Mouse (Mus musculus) stomach, embryonic 16.5 days (tissue): Measurements from ENCODE around the gene Cotl1. TPM values are rescaled to one million over a fixed set of nuclear protein-coding genes. Genes with fewer than 3 reads are reported as not detected.

Experiments used
- ATAC-seq: fragments of 200-750 bp; cut with Nextera tagmentation; 2 replicates; pipeline ENCODE4 v1.8.0; 2017; ENCODE audit warnings: moderate number of reproducible peaks, moderate TSS enrichment; ENCODE audit not compliant: insufficient read depth, low FRiP score
- H3K27ac ChIP-seq: fragments of 300-500 bp; sonication (generic); 2 replicates; pipeline ENCODE4 v1.5.1; 2014; ENCODE audit warnings: low read length
- H3K27me3 ChIP-seq: fragments of 300-500 bp; sonication (generic); 2 replicates; pipeline ENCODE4 v1.6.1; 2014; ENCODE audit warnings: low read length, control low read depth, mixed read lengths; ENCODE audit not compliant: control insufficient read depth, insufficient read depth
- H3K36me3 ChIP-seq: fragments of 300-500 bp; sonication (generic); 2 replicates; pipeline ENCODE4 v1.6.1; 2014; ENCODE audit warnings: low read length; ENCODE audit not compliant: control insufficient read depth, insufficient read depth
- H3K4me1 ChIP-seq: fragments of 300-500 bp; sonication (generic); 2 replicates; pipeline ENCODE4 v1.6.1; 2014; ENCODE audit warnings: low read length, control low read depth, mixed read lengths; ENCODE audit not compliant: control insufficient read depth, insufficient read depth
- H3K4me2 ChIP-seq: fragments of 300-500 bp; sonication (generic); 2 replicates; pipeline ENCODE4 v1.6.1; 2014; ENCODE audit warnings: low read depth, low read length, mixed read lengths
- H3K4me3 ChIP-seq: fragments of 300-500 bp; sonication (generic); replicated peaks from 2 replicates; pipeline ENCODE4 v1.5.1; 2014; ENCODE audit warnings: mild to moderate bottlenecking, low read length
- H3K9ac ChIP-seq: fragments of 300-500 bp; sonication (generic); 2 replicates; pipeline ENCODE4 v1.6.1; 2014; ENCODE audit warnings: low read length
- H3K9me3 ChIP-seq: fragments of 300-500 bp; sonication (generic); replicated peaks from 2 replicates; pipeline ENCODE4 v1.6.1; 2016; ENCODE audit warnings: low read length, control low read depth; ENCODE audit not compliant: control insufficient read depth
- WGBS: fragments of 180-500 bp; shearing (Covaris S2); extraction: QIAGEN DNeasy Blood & Tissue Kit; methylation state at CpG from one replicate; pipeline ENCODE4 v1.1.7; 2014; 5-methylcytosine and 5-hydroxymethylcytosine counted together
- polyA plus RNA-seq: library from polyadenylated mRNA; unstranded; fragments of >200 nt; fragmentation: Nextera tagmentation; extraction: Ambion mirVana; gene quantifications from 2 replicates; pipeline ENCODE4 v1.2.1, GENCODE M21; 2015

Gene Cotl1
- polyA plus RNA-seq, 1 experiment from 2014 or later, result 144 TPM

- 0 out of 2 replicates have a peak, but pooled peaks cover 4% of the 10 kb centered on the region for H3K36me3 ChIP-seq
- H3K9ac ChIP-seq, result no peak overlapping the region
- H3K27ac ChIP-seq, result peak overlapping the region; percentile 76
- no peak overlapping the region for H3K4me3 ChIP-seq
- WGBS, result 65% methylated on average over 5 of the region's 5 CpGs
- peaks cover 74% of the 10 kb centered on the region for H3K4me1 ChIP-seq
- H3K9me3 ChIP-seq, result no peaks in the 10 kb centered on the region
- ATAC-seq, result no peak
- H3K27me3 ChIP-seq, result no peaks in the 10 kb centered on the region
- H3K4me2 ChIP-seq, result peak overlapping the region; percentile 0; the same call in 1 of the 2 replicates
Measured at GRCm38 (mm10) chr8:119826982-119827381, 13.4 kb downstream of the Cotl1 start.

GRCm38 (mm10) chr8:119825950-119826730, 14.2 kb downstream of the Cotl1 start:
- Histone ChIP-seq H3K4me2 (no peak overlapping the region), H3K4me3 (no peak overlapping the region), H3K4me1 (peaks cover 66% of the 10 kb centered on the region), H3K27ac (peak overlapping the region; percentile 76), H3K27me3 (no peaks in the 10 kb centered on the region), H3K36me3 (peaks cover 8% of the 10 kb centered on the region; the same call in 1 of the 2 replicates), H3K9me3 (no peaks in the 10 kb centered on the region), H3K9ac (0 out of 2 replicates have a peak overlapping the region, but pooled peaks have one; percentile 36)
- WGBS, result 69% methylated on average over 19 of the region's 19 CpGs
- no peak for ATAC-seq

GRCm38 (mm10) chr8:119824809-119825273, 15.5 kb downstream of the Cotl1 start:
- Histone ChIP-seq H3K27me3 (no peaks in the 10 kb centered on the region), H3K9ac (peak overlapping the region; percentile 42), H3K4me3 (no peak overlapping the region), H3K4me1 (peaks cover 53% of the 10 kb centered on the region), H3K4me2 (no peak overlapping the region), H3K27ac (peak overlapping the region; percentile 72), H3K36me3 (peaks cover 8% of the 10 kb centered on the region; the same call in 1 of the 2 replicates), H3K9me3 (no peaks in the 10 kb centered on the region)
- WGBS, result 47% methylated on average over 11 of the region's 11 CpGs
- ATAC-seq, result no peak

- no peak overlapping the region for H3K4me3 ChIP-seq
- peaks cover 53% of the 10 kb centered on the region for H3K4me1 ChIP-seq
- 73% methylated on average over 4 of the region's 4 CpGs for WGBS
- H3K36me3 ChIP-seq, result peaks cover 8% of the 10 kb centered on the region; the same call in 1 of the 2 replicates
- ATAC-seq, result no peak
- H3K27ac ChIP-seq, result 0 out of 2 replicates have a peak overlapping the region, but pooled peaks have one; percentile 30
- H3K9ac ChIP-seq, result no peak overlapping the region
- H3K9me3 ChIP-seq, result no peaks in the 10 kb centered on the region
- H3K4me2 ChIP-seq, result no peak overlapping the region
- H3K27me3 ChIP-seq, result no peaks in the 10 kb centered on the region
Measured at GRCm38 (mm10) chr8:119824100-119824499, 16.2 kb downstream of the Cotl1 start.

- no peak overlapping the region for H3K4me2 ChIP-seq
- no peaks in the 10 kb centered on the region for H3K9me3 ChIP-seq
Measured at GRCm38 (mm10) chr8:119823278-119823677, 17.1 kb downstream of the Cotl1 start.

GRCm38 (mm10) chr8:119821691-119822090, 18.7 kb downstream of the Cotl1 start:
- 95% methylated on average over 6 of the region's 6 CpGs for WGBS
- Histone ChIP-seq H3K9me3 (no peaks in the 10 kb centered on the region), H3K4me2 (no peak overlapping the region), H3K9ac (no peak overlapping the region), H3K36me3 (peaks cover 8% of the 10 kb centered on the region; the same call in 1 of the 2 replicates), H3K27ac (no peak overlapping the region), H3K4me1 (peaks cover 45% of the 10 kb centered on the region), H3K4me3 (no peak overlapping the region), H3K27me3 (no peaks in the 10 kb centered on the region)
- no peak for ATAC-seq

More at GRCm38 (mm10) chr8:119823278-119823677, 17.1 kb downstream of the Cotl1 start:
- Histone ChIP-seq H3K4me3 (no peak overlapping the region), H3K27me3 (no peaks in the 10 kb centered on the region), H3K27ac (no peak overlapping the region), H3K9ac (no peak overlapping the region), H3K36me3 (peaks cover 8% of the 10 kb centered on the region; the same call in 1 of the 2 replicates), H3K4me1 (peaks cover 47% of the 10 kb centered on the region)
- no peak for ATAC-seq
- 91% methylated on average over 9 of the region's 9 CpGs for WGBS

- WGBS, result 90% methylated on average over 8 of the region's 8 CpGs
- no peaks in the 10 kb centered on the region for H3K27me3 ChIP-seq
- no peak for ATAC-seq
Measured at GRCm38 (mm10) chr8:119819976-119820375, 20.4 kb downstream of the Cotl1 start.

GRCm38 (mm10) chr8:119819316-119819715, 21.0 kb downstream of the Cotl1 start:
- no peak overlapping the region for H3K27ac ChIP-seq
- H3K36me3 ChIP-seq, result peaks cover 8% of the 10 kb centered on the region; the same call in 1 of the 2 replicates
- H3K27me3 ChIP-seq, result no peaks in the 10 kb centered on the region
- WGBS, result 69% methylated on average over 7 of the region's 7 CpGs
- peaks cover 28% of the 10 kb centered on the region for H3K4me1 ChIP-seq
- no peaks in the 10 kb centered on the region for H3K9me3 ChIP-seq
- peak overlapping the region; percentile 28; the same call in 1 of the 2 replicates for H3K9ac ChIP-seq
- H3K4me3 ChIP-seq, result no peak overlapping the region
- ATAC-seq, result no peak
- no peak overlapping the region for H3K4me2 ChIP-seq

More at GRCm38 (mm10) chr8:119819976-119820375, 20.4 kb downstream of the Cotl1 start:
- Histone ChIP-seq H3K9me3 (no peaks in the 10 kb centered on the region), H3K36me3 (peaks cover 8% of the 10 kb centered on the region; the same call in 1 of the 2 replicates), H3K4me2 (no peak overlapping the region), H3K4me3 (no peak overlapping the region), H3K9ac (no peak overlapping the region), H3K4me1 (peaks cover 29% of the 10 kb centered on the region), H3K27ac (no peak overlapping the region)

GRCm38 (mm10) chr8:119817446-119817845, 22.9 kb downstream of the Cotl1 start:
- Histone ChIP-seq H3K4me1 (peaks cover 43% of the 10 kb centered on the region), H3K27me3 (no peaks in the 10 kb centered on the region), H3K9ac (peak overlapping the region; percentile 42; the same call in 1 of the 2 replicates), H3K27ac (peak overlapping the region; percentile 89), H3K36me3 (peaks cover 8% of the 10 kb centered on the region; the same call in 1 of the 2 replicates), H3K4me2 (peak overlapping the region; percentile 33; the same call in 1 of the 2 replicates), H3K4me3 (no peak overlapping the region), H3K9me3 (no peaks in the 10 kb centered on the region)
- peak; percentile 39; the same call in 1 of the 2 replicates for ATAC-seq
- 43% methylated on average over 12 of the region's 12 CpGs for WGBS
